Mouse (Mus musculus) C2C12 (cell line): ENCODE results near the gene 1700113H08Rik.

ENCODE experiments used
- CEBPB ChIP-seq: IDR thresholded peaks from one replicate; pipeline ENCODE4 v1.6.1; 2011; ENCODE audit warnings: low read depth, mild to moderate bottlenecking, control low read depth, moderate library complexity
- CTCF ChIP-seq: IDR thresholded peaks from one replicate; pipeline ENCODE4 v1.5.1; 2011; ENCODE audit not compliant: control insufficient read depth, insufficient read depth, insufficient read length
- MAX ChIP-seq: IDR thresholded peaks from one replicate; pipeline ENCODE4 v1.6.1; 2011; ENCODE audit warnings: mild to moderate bottlenecking, control low read depth
- MYOD1 ChIP-seq: IDR thresholded peaks from one replicate; pipeline ENCODE4 v1.6.1; 2011; ENCODE audit warnings: low read depth; ENCODE audit not compliant: control insufficient read depth, insufficient read length
- USF1 ChIP-seq: IDR thresholded peaks from one replicate; pipeline ENCODE4 v1.6.1; 2011; ENCODE audit warnings: low read depth, mild to moderate bottlenecking, control low read depth, moderate library complexity

GRCm38 (mm10) chr10:87125094-87125493 is 67.2 kb downstream of the 1700113H08Rik start:
- no peak for TF ChIP-seq CTCF
- TF ChIP-seq USF1 = no peak
- TF ChIP-seq MAX = no peak
- TF ChIP-seq MYOD1 = no peak
- no peak for TF ChIP-seq CEBPB
